Mouse (Mus musculus) limb, embryonic 13.5 days (tissue): Measurements from ENCODE around the gene Nicn1. TPM values are rescaled to one million over a fixed set of nuclear protein-coding genes. Genes with fewer than 3 reads are reported as not detected.
A peak's percentile ranks its signal among the peaks of the same experiment; 100 is the strongest.

ENCODE experiments used
- ATAC-seq: fragments of 200-750 bp; cut with Nextera tagmentation; 2 replicates; pipeline ENCODE4 v1.8.0; 2017; ENCODE audit warnings: low read depth, moderate number of reproducible peaks, moderate TSS enrichment; ENCODE audit not compliant: low FRiP score
- H3K27ac ChIP-seq: fragments of 300-500 bp; sonication (generic); 2 replicates; pipeline ENCODE4 v1.5.1; 2015; ENCODE audit warnings: inconsistent platforms, mild to moderate bottlenecking, moderate library complexity
- H3K27me3 ChIP-seq: fragments of 300-500 bp; sonication (generic); 2 replicates; pipeline ENCODE4 v1.6.1; 2015; ENCODE audit warnings: mild to moderate bottlenecking, inconsistent platforms
- H3K36me3 ChIP-seq: fragments of 300-500 bp; sonication (generic); 2 replicates; pipeline ENCODE4 v1.6.1; 2015; ENCODE audit warnings: inconsistent platforms, mild to moderate bottlenecking, moderate library complexity
- H3K4me1 ChIP-seq: fragments of 300-500 bp; sonication (generic); 2 replicates; pipeline ENCODE4 v1.6.1; 2015; ENCODE audit warnings: inconsistent platforms
- H3K4me2 ChIP-seq: fragments of 300-500 bp; sonication (generic); replicated peaks from 2 replicates; pipeline ENCODE4 v1.6.1; 2015; ENCODE audit warnings: inconsistent platforms, mild to moderate bottlenecking, moderate library complexity
- H3K4me3 ChIP-seq: fragments of 300-500 bp; sonication (generic); 2 replicates; pipeline ENCODE4 v1.5.1; 2015; ENCODE audit warnings: moderate library complexity, mild to moderate bottlenecking, inconsistent platforms
- H3K9ac ChIP-seq: fragments of 300-500 bp; sonication (generic); 2 replicates; pipeline ENCODE4 v1.6.1; 2015; ENCODE audit warnings: mild to moderate bottlenecking, inconsistent platforms
- H3K9me3 ChIP-seq: fragments of 300-500 bp; sonication (generic); 2 replicates; pipeline ENCODE4 v1.6.1; 2016; ENCODE audit warnings: inconsistent platforms
- WGBS: fragments of 180-500 bp; shearing (Covaris S2); methylation state at CpG from one replicate; pipeline ENCODE4 v1.1.7; 2015; 5-methylcytosine and 5-hydroxymethylcytosine counted together
- polyA plus RNA-seq: library from polyadenylated mRNA; unstranded; fragments of >200 nt; fragmentation: Nextera tagmentation; extraction: Ambion mirVana; gene quantifications from 2 replicates; pipeline ENCODE4 v1.2.1, GENCODE M21; 2015

The Nicn1 gene
- polyA plus RNA-seq, result 53.0 and 54.0 TPM in 2 replicates

DNA sequence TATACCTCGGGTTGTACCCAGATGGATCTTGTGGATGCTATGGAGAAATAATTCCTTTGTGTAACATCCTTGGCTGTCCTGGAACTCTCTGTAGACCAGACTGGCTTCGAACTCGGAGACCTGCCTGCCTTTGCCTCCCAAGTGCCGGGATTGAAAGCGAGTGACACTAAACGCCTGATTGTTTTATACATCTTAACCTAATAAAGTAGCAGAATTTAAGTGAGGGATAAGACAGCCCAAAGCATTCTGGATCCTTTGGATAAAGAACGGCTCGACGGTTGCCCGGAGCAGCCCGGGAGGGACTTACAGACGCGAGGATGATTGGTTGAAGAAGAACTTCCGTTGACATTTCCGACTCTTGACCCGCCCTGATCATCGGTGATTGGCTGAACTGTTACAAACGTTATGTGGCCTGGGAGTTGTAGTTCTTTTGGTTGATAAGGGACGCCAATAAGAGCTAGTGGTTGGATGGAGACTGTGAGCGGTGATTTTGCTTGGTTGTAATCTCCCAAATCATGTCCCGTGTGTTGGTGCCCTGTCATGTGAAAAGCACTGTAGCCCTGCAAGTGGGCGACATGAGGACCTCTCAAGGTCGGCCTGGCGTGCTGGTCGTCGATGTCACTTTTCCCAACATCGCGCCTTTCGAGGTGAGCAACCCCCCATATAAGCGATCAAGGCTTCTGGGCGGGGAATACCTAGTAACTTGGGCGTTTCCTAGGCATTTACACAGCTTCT is at the start of gene Nicn1:
TSS of gene Nicn1 (plus strand) at position 414 of the 735 bp plus-strand sequence.
- Histone ChIP-seq H3K36me3 (peaks cover 16% of the 10 kb centered on the region), H3K9me3 (no peaks in the 10 kb centered on the region), H3K27me3 (no peaks in the 10 kb centered on the region), H3K4me1 (peaks cover 5% of the 10 kb centered on the region), H3K4me3 (peak within 1 kb of the TSS; percentile 55), H3K4me2 (peak within 1 kb of the TSS; percentile 67), H3K27ac (peak within 1 kb of the TSS; percentile 56), H3K9ac (peak within 1 kb of the TSS; percentile 68)
- under 1% methylated on average over 32 of the region's 32 CpGs for WGBS
- peak; percentile 98 for ATAC-seq

DNA sequence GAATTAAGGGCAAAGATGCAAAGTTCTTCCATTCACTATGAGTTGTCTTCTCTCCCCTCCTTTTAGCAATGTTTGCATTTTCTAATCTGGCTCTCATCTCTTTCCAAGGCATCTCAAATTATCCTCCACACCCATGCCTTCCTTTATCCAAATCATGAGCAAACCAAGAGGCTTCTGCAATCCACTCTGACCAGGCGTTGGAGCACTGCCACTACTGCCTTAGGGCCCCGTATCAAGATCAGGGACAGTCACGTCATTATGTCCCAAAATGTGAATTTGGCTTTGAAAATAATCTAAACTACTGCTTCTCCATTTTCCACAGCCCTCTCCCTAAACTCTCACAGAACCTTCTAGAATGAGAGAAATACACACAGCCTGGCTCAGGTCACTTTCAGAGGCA is 45.7 kb upstream of the Nicn1 start:
- Histone ChIP-seq H3K27me3 (no peaks in the 10 kb centered on the region), H3K4me1 (peaks cover 8% of the 10 kb centered on the region), H3K9me3 (no peaks in the 10 kb centered on the region), H3K27ac (no peak overlapping the region), H3K4me2 (no peak overlapping the region), H3K4me3 (no peak overlapping the region), H3K9ac (no peak overlapping the region), H3K36me3 (peaks cover 27% of the 10 kb centered on the region)
- ATAC-seq, result no peak
- 91% methylated on average over 3 of the region's 3 CpGs for WGBS

DNA sequence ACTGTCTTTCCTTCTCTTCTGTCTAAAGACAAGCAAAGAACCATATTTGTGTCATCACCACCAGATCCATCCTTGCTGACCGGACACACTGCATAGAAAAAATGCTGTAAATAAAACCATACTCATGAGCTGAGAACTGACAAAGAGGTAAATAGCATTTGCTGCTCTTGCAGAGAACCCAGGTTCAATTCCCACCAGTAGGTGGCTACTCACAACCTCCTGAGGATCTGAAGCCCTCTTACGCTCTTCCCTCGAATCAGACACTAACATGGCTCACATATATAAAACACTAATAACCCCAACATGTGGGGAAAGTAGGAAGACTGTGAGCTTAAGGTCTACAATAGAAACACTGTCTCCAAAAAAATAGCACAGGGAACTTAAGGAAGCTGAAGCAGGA is 45.2 kb upstream of the Nicn1 start:
- peaks cover 4% of the 10 kb centered on the region for H3K4me1 ChIP-seq
- ATAC-seq, result no peak
- 79% methylated on average over 3 of the region's 3 CpGs for WGBS
- H3K4me2 ChIP-seq, result no peak overlapping the region
- H3K27ac ChIP-seq, result no peak overlapping the region
- H3K9me3 ChIP-seq, result no peaks in the 10 kb centered on the region
- H3K36me3 ChIP-seq, result peaks cover 31% of the 10 kb centered on the region
- H3K27me3 ChIP-seq, result no peaks in the 10 kb centered on the region
- no peak overlapping the region for H3K9ac ChIP-seq
- H3K4me3 ChIP-seq, result no peak overlapping the region

DNA sequence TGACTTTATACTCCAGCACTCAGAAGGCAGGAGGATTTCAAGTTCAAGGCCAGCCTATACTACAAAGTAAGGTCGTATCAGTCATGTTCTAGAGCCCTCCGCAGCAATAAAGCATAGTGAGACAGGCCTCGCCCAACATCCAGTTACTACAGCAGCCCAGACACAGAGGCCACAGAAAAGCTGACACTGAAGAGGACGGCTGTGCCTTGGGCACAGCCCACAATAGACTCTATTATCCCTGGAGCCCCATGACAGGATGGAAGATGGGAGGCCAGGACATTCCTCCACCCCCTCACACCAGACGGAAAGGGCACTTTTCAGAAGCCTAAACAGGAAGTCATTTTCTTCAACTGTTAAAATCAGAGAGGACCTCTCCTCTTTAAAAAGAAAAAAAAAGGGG is 41.3 kb upstream of the Nicn1 start:
- Histone ChIP-seq H3K9ac (no peak overlapping the region), H3K4me1 (no peaks in the 10 kb centered on the region), H3K4me3 (no peak overlapping the region), H3K4me2 (no peak overlapping the region), H3K9me3 (no peaks in the 10 kb centered on the region), H3K36me3 (peaks cover 52% of the 10 kb centered on the region), H3K27me3 (no peaks in the 10 kb centered on the region), H3K27ac (no peak overlapping the region)
- WGBS, result 69% methylated on average over 5 of the region's 5 CpGs
- no peak for ATAC-seq

DNA sequence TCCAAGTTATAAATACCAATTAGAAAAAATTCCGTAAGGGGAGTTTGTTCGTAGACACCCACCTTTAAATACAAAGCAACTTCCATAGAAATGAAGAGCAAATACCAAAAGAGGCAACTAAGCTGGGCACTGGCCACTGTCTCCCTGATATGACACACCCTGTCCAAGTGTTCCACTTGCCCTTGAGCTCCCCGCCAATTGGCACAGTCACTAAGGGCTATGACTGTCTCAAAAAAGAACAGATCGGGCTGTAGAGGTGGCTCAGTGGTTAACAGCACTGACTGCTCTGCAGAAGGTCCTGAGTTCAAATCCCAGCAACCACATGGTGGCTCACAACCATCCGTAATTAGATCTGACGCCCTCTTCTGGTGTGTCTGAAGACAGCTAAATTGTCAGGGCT is 38.4 kb upstream of the Nicn1 start:
- no peak overlapping the region for H3K4me3 ChIP-seq
- H3K4me1 ChIP-seq, result no peaks in the 10 kb centered on the region
- H3K36me3 ChIP-seq, result peaks cover 41% of the 10 kb centered on the region
- 90% methylated on average over 6 of the region's 6 CpGs for WGBS
- H3K9ac ChIP-seq, result no peak overlapping the region
- H3K4me2 ChIP-seq, result no peak overlapping the region
- H3K27ac ChIP-seq, result no peak overlapping the region
- no peaks in the 10 kb centered on the region for H3K9me3 ChIP-seq
- no peak for ATAC-seq
- H3K27me3 ChIP-seq, result no peaks in the 10 kb centered on the region

DNA sequence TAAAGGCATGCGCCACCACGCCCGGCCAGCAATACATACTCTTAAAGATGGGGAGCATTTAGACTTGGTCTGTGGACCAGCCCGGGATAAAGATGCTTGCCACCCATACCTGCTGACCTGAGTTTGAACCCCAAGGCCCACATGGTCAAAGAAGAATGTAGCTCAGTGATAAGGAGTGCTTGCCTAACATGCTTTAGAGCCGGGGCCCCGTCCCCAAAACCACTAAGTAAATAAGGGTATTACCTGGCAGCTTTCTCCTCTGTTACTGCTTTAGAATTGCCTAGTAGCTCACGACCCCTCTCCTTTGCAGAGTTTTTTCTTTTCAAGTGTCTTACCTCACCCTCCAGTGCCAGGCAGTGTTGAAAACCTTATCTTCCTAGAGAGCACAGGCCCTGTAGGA is 37.5 kb upstream of the Nicn1 start:
- Histone ChIP-seq H3K27me3 (no peaks in the 10 kb centered on the region), H3K27ac (no peak overlapping the region), H3K4me3 (no peak overlapping the region), H3K9ac (no peak overlapping the region), H3K36me3 (peaks cover 41% of the 10 kb centered on the region), H3K4me2 (no peak overlapping the region), H3K9me3 (no peaks in the 10 kb centered on the region), H3K4me1 (no peaks in the 10 kb centered on the region)
- 92% methylated on average over 7 of the region's 7 CpGs for WGBS
- ATAC-seq, result no peak

DNA sequence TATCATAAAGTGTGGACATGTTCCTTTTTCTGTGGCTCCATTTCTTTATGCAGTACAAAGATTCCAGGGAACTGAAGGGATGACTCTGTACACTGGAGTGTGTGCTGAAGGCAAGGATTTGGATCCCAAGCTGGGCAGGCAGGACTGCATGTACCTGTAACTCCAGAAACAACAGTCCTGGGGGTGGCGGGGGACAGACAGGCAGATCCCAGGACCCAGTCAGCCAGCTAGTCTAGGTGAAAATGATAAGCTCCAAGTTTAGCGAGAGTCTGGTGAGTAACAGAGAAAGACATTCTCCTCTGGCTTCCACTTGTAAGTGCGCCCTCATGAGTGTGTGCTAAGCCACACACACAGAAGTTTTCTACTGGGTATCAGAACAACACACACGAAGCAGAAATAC is 29.7 kb upstream of the Nicn1 start:
- 0 out of 2 replicates have a peak, but pooled peaks cover 3% of the 10 kb centered on the region for H3K36me3 ChIP-seq
- WGBS, result 90% methylated on average over 4 of the region's 4 CpGs
- H3K4me1 ChIP-seq, result peaks cover 26% of the 10 kb centered on the region
- no peaks in the 10 kb centered on the region for H3K27me3 ChIP-seq
- no peak overlapping the region for H3K27ac ChIP-seq
- H3K4me2 ChIP-seq, result no peak overlapping the region
- peak overlapping the region; percentile 8; the same call in 1 of the 2 replicates for H3K9ac ChIP-seq
- ATAC-seq, result no peak
- H3K9me3 ChIP-seq, result no peaks in the 10 kb centered on the region
- no peak overlapping the region for H3K4me3 ChIP-seq

DNA sequence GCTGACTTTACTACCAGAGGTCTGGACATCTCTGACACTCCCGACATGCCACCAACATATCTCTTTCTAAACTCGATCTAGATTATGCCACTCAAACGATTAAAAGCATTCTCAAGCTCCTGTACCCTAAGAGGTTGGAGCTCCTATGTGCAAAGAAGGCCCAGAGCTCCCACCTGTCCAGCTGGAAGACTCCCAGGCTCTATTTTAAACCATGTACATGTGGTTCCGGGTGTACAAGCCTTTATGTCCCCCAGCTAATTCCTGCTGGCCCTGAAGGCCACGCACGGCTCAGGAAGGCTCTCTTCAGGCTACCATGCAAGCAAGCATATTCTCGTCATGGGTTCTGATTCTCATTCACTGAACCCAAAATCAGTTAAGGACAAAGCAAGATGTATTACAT is 28.4 kb upstream of the Nicn1 start:
- no peak overlapping the region for H3K27ac ChIP-seq
- 70% methylated on average over 7 of the region's 7 CpGs for WGBS
- H3K27me3 ChIP-seq, result no peaks in the 10 kb centered on the region
- no peaks in the 10 kb centered on the region for H3K9me3 ChIP-seq
- peaks cover 26% of the 10 kb centered on the region for H3K4me1 ChIP-seq
- peak overlapping the region; percentile 97 for H3K4me3 ChIP-seq
- H3K9ac ChIP-seq, result peak overlapping the region; percentile 13
- H3K36me3 ChIP-seq, result 0 out of 2 replicates have a peak, but pooled peaks cover 3% of the 10 kb centered on the region
- H3K4me2 ChIP-seq, result peak overlapping the region; percentile 85
- ATAC-seq, result no peak

DNA sequence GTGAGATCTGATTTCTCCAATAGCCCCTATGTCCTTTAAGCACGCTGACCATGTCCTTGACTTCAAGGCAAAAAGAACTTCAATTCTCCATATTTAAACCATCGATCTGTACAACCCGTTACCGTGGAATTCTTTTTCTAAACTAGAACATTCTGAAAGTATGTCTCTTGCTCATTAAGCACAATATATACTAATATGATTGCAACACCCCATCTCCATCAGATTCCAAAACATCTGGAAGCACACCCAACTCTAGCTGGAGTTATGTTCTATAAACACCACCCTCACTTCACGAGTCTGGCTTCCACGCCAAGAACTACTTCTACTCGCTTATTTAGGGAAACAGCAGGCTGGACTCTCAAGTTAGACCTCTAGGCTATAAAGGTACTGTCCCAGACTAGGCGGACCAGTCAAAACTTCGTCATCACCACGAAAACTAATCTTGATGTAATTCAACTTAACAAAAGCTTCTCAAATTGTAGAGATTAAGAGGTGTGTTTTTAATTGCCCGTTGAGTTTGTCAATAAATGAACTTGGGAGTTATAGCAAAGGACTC is 27.7 kb upstream of the Nicn1 start:
- 41% methylated on average over 11 of the region's 11 CpGs for WGBS
- H3K9me3 ChIP-seq, result no peaks in the 10 kb centered on the region
- H3K27ac ChIP-seq, result no peak overlapping the region
- H3K4me3 ChIP-seq, result peak overlapping the region; percentile 97
- 0 out of 2 replicates have a peak, but pooled peaks cover 3% of the 10 kb centered on the region for H3K36me3 ChIP-seq
- peak overlapping the region; percentile 85 for H3K4me2 ChIP-seq
- peak overlapping the region; percentile 87 for H3K9ac ChIP-seq
- no peak for ATAC-seq
- no peaks in the 10 kb centered on the region for H3K27me3 ChIP-seq
- H3K4me1 ChIP-seq, result peaks cover 26% of the 10 kb centered on the region

DNA sequence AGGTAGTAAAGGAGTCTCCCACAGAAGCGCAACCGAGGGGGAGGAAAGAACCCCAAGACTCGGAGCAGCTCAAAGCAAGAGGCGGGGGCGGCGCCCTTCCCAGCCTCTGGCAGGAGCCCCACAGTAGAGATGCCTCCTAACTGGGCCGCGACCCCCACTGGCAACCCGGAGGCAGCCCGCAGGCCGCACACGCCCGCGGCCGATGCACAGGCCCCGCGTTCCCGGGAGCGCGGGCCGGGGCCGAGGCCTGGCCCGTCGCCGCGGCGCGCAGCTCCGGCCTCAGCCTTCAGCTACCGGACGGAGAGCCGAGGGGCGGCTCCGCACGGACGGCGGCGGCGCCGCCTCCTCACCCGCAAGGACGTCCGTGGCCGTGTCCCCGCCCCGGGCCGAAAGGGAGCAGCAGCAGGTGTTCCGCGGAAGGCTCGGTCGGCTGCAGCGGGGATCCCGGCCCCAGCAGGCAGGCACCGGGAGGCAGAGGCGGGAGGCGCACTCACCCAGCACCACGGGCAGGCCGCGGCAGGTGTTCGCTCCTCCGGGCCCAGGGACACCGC is 27.0 kb upstream of the Nicn1 start:
- peak; percentile 41; the same call in 1 of the 2 replicates for ATAC-seq
- Histone ChIP-seq H3K4me3 (peak overlapping the region; percentile 97), H3K36me3 (0 out of 2 replicates have a peak, but pooled peaks cover under 1% of the 10 kb centered on the region), H3K4me2 (peak overlapping the region; percentile 85), H3K9ac (peak overlapping the region; percentile 87), H3K9me3 (no peaks in the 10 kb centered on the region), H3K27ac (peak overlapping the region; percentile 87), H3K27me3 (no peaks in the 10 kb centered on the region), H3K4me1 (peaks cover 26% of the 10 kb centered on the region)
- under 1% methylated on average over 48 of the region's 62 CpGs for WGBS

DNA sequence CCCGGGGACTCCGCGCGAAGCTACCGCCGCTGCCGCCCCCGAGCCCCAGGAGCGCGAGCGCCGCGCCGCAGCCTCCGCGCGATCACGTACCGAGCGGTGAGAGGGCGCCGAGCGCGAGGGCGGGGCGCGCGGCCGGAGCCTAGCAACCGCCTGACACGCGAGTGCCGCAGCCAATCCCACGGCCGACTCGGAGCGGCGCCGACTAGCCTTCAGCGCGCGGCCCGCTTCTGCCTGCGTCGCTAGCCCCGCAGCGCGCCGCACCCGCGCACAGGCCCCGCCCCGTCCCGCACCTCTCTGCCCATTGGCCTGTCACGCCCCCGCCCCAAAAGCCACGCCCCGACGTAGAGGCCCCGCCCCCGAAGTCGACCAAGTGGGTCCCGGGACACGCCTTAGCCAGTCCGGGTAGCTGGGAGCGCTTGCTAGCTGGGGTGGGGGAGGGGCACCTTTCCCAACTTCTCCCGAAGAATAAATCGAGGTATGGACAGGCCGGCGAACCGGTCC is 26.5 kb upstream of the Nicn1 start, which contains the start of gene Dag1:
TSS of gene Dag1 (minus strand) at position 269 of the 501 bp plus-strand sequence.
- WGBS, result under 1% methylated on average over 68 of the region's 71 CpGs
- H3K4me2 ChIP-seq, result peak within 1 kb of the TSS; percentile 85
- H3K27ac ChIP-seq, result peak within 1 kb of the TSS; percentile 87
- H3K4me1 ChIP-seq, result peaks cover 26% of the 10 kb centered on the region
- H3K4me3 ChIP-seq, result peak within 1 kb of the TSS; percentile 97
- no peaks in the 10 kb centered on the region for H3K36me3 ChIP-seq
- no peaks in the 10 kb centered on the region for H3K9me3 ChIP-seq
- ATAC-seq, result peak; percentile 98
- peak within 1 kb of the TSS; percentile 87 for H3K9ac ChIP-seq
- H3K27me3 ChIP-seq, result no peaks in the 10 kb centered on the region
